Mouse (Mus musculus) limb, embryonic 13.5 days (tissue): ENCODE data around the gene 9430015G10Rik. TPM values are rescaled to one million over a fixed set of nuclear protein-coding genes. Genes with fewer than 3 reads are reported as not detected.

ENCODE experiments used
- ATAC-seq: fragments of 200-750 bp; cut with Nextera tagmentation; 2 replicates; pipeline ENCODE4 v1.8.0; 2017; ENCODE audit warnings: low read depth, moderate number of reproducible peaks, moderate TSS enrichment; ENCODE audit not compliant: low FRiP score
- H3K27ac ChIP-seq: fragments of 300-500 bp; sonication (generic); 2 replicates; pipeline ENCODE4 v1.5.1; 2015; ENCODE audit warnings: inconsistent platforms, mild to moderate bottlenecking, moderate library complexity
- H3K27me3 ChIP-seq: fragments of 300-500 bp; sonication (generic); 2 replicates; pipeline ENCODE4 v1.6.1; 2015; ENCODE audit warnings: mild to moderate bottlenecking, inconsistent platforms
- H3K36me3 ChIP-seq: fragments of 300-500 bp; sonication (generic); 2 replicates; pipeline ENCODE4 v1.6.1; 2015; ENCODE audit warnings: inconsistent platforms, mild to moderate bottlenecking, moderate library complexity
- H3K4me1 ChIP-seq: fragments of 300-500 bp; sonication (generic); 2 replicates; pipeline ENCODE4 v1.6.1; 2015; ENCODE audit warnings: inconsistent platforms
- H3K4me2 ChIP-seq: fragments of 300-500 bp; sonication (generic); replicated peaks from 2 replicates; pipeline ENCODE4 v1.6.1; 2015; ENCODE audit warnings: inconsistent platforms, mild to moderate bottlenecking, moderate library complexity
- H3K4me3 ChIP-seq: fragments of 300-500 bp; sonication (generic); 2 replicates; pipeline ENCODE4 v1.5.1; 2015; ENCODE audit warnings: moderate library complexity, mild to moderate bottlenecking, inconsistent platforms
- H3K9ac ChIP-seq: fragments of 300-500 bp; sonication (generic); 2 replicates; pipeline ENCODE4 v1.6.1; 2015; ENCODE audit warnings: mild to moderate bottlenecking, inconsistent platforms
- H3K9me3 ChIP-seq: fragments of 300-500 bp; sonication (generic); 2 replicates; pipeline ENCODE4 v1.6.1; 2016; ENCODE audit warnings: inconsistent platforms
- WGBS: fragments of 180-500 bp; shearing (Covaris S2); methylation state at CpG from one replicate; pipeline ENCODE4 v1.1.7; 2015; 5-methylcytosine and 5-hydroxymethylcytosine counted together
- polyA plus RNA-seq: library from polyadenylated mRNA; unstranded; fragments of >200 nt; fragmentation: Nextera tagmentation; extraction: Ambion mirVana; gene quantifications from 2 replicates; pipeline ENCODE4 v1.2.1, GENCODE M21; 2015

9430015G10Rik gene
- polyA plus RNA-seq, 1 experiment from 2014 or later, result 48.7 TPM

DNA sequence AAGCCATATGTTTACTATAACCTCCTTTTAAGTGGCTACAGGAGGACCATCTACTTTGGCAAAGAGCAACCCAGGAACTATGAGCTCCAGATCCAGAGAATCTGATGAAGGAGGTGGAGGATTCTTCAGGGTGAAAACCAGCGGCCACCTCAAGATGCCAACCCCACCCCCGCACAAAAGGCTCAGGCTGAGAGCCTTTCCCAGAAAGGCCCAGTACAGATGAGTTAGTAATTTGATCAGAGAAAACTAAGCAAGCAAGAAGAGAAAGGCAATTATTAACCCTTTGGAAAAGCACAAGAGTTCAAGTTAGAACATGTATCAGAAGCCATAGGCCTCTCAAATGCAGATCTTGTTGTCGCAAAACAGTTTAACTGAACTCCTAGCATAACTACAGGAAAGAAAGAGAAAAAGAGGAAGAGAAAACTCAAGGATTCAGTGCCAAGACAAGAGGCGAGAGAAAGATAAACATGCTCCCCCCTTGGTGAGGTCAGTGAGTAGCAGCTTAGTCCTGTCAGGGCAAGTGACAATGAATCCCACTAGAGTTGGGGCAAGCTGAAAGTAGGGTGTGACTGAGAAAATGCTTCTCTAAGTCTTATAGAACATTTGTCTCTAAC lies 27.1 kb upstream of the 9430015G10Rik start:
- Histone ChIP-seq H3K27ac (no peak overlapping the region), H3K4me2 (no peak overlapping the region), H3K4me3 (no peak overlapping the region), H3K4me1 (peaks cover 26% of the 10 kb centered on the region), H3K27me3 (peaks cover 9% of the 10 kb centered on the region), H3K36me3 (no peaks in the 10 kb centered on the region), H3K9me3 (no peaks in the 10 kb centered on the region), H3K9ac (no peak overlapping the region)
- no peak for ATAC-seq
- 65% methylated on average over 4 of the region's 4 CpGs for WGBS

DNA sequence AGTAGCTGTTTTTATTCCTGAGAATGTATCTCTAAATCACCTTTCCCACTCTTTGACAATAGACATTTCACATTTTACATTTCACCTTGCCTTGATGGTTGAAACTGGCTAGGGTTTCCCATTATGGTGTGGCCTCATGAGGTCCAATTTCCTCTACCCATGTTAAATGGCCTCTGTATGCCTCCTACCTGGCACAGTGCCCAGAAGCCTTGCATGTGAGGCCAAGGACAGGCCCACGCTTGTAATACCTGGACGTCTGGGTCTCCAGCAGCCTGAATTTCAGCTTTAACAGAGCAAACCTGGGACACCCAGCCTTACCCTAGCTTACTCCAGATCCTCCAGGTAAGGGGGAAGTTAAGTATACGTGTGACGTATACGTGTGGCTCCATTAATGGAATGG lies 26.4 kb upstream of the 9430015G10Rik start:
- WGBS, result 48% methylated on average over 5 of the region's 5 CpGs
- Histone ChIP-seq H3K4me2 (no peak overlapping the region), H3K27ac (no peak overlapping the region), H3K9me3 (no peaks in the 10 kb centered on the region), H3K36me3 (no peaks in the 10 kb centered on the region), H3K4me3 (no peak overlapping the region), H3K4me1 (peaks cover 20% of the 10 kb centered on the region), H3K27me3 (peaks cover 3% of the 10 kb centered on the region), H3K9ac (no peak overlapping the region)
- ATAC-seq, result no peak

DNA sequence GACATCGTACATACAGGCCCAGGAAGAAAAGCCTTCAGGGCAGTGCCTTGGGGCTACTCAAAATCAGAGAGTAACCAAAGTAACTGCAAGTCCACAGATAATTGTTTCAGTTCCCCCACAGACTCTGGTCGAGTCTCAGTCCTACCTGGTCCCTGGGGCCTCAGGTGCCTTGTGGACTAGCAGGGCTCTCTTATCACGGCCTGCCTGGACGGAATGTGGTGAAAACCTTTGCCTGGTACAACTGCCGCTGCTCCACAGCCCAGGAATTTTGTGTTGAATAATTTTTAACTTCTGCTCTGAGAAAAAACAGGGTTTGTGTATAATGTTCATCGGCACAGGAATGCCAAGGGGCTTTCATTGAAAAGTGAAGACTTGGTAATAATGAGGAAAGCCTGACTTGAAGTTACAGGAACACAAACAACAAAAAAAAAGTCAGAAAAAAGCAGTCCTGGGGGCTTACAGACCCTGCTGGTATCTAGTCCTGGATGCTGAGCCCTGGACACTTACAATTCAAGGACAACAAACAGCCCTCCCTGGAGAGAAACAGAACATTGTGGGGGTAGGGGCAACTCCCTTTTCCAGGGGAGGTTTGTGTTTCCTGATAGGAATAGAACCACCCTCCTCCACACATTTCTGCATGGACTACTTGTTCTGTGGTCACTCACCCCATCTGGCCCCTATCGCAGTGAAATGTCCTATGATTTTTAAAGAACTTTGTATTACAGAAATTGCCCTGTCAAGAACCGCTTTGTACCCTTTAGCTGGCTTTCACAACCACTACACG lies 25.5 kb upstream of the 9430015G10Rik start:
- Histone ChIP-seq H3K4me3 (no peak overlapping the region), H3K27ac (no peak overlapping the region), H3K9ac (no peak overlapping the region), H3K27me3 (no peaks in the 10 kb centered on the region; the same call in 1 of the 2 replicates), H3K4me1 (peaks cover 20% of the 10 kb centered on the region), H3K36me3 (no peaks in the 10 kb centered on the region), H3K9me3 (no peaks in the 10 kb centered on the region), H3K4me2 (no peak overlapping the region)
- no peak for ATAC-seq
- whole genome bisulfite sequencing, result 80% methylated on average over 9 of the region's 9 CpGs

DNA sequence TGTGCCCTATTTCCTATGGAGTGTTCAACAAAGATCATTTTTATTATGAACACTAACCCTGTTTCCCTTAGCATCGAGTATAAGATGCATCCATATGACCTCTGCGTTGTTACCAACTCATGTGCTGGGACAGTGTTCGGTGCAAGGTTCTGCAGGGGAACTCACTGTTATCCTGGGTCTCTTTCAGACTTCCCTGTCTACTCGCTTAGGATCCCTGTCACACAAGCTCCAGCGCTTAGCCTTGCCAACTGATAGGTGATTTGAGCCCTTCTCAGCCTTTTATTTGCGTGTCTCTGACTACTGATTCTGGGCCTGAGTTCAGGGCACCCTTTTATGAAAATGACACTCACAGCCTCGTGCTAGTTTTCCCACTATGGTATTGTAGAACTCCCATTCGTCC lies 24.5 kb upstream of the 9430015G10Rik start:
- WGBS, result 82% methylated on average over 8 of the region's 8 CpGs

DNA sequence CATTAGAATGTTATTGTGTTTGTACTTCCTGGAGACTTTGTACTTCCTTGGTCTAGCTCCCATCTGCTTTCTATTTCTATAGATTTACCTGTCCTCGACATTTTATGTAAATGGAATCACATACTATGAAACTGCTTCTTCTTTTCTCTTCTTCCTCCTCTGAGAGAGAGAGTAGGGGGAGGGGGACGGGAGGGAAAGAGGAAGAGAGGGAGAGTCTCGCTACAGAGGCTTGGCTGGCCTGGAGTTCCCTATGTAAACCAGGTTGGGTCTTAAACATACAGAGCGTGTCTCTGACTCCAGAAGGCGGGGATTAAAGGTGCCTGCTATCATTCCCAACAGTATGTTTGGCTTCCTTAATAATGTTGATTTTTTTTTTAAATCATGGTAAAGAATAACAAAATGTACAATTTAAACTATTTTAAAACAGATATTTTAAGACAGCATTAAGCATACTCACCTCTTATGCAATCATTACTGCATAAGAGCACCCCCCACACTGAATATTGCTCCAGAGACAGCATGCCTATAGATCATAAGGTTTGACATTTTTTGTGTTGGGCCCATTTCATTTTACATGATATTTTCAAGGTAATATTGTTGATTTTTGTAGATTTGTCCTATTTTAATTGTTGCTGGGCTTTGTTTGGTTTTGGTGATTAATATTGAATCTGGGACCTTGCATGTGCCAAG lies 22.2 kb upstream of the 9430015G10Rik start:
- H3K27ac ChIP-seq, result no peak overlapping the region
- no peak for ATAC-seq
- peaks cover 1% of the 10 kb centered on the region; the same call in 1 of the 2 replicates for H3K27me3 ChIP-seq
- WGBS, result 37% methylated on average over 5 of the region's 5 CpGs
- no peaks in the 10 kb centered on the region for H3K36me3 ChIP-seq
- peaks cover 16% of the 10 kb centered on the region for H3K4me1 ChIP-seq
- H3K9me3 ChIP-seq, result no peaks in the 10 kb centered on the region
- H3K9ac ChIP-seq, result no peak overlapping the region
- no peak overlapping the region for H3K4me3 ChIP-seq
- no peak overlapping the region for H3K4me2 ChIP-seq

More for the DNA sequence above, 24.5 kb upstream of the 9430015G10Rik start:
- H3K9me3 ChIP-seq, result no peaks in the 10 kb centered on the region
- H3K4me1 ChIP-seq, result peaks cover 20% of the 10 kb centered on the region
- no peaks in the 10 kb centered on the region for H3K36me3 ChIP-seq
- no peak overlapping the region for H3K27ac ChIP-seq
- ATAC-seq, result no peak
- H3K27me3 ChIP-seq, result no peaks in the 10 kb centered on the region; the same call in 1 of the 2 replicates
- H3K4me2 ChIP-seq, result no peak overlapping the region
- no peak overlapping the region for H3K4me3 ChIP-seq
- no peak overlapping the region for H3K9ac ChIP-seq

DNA sequence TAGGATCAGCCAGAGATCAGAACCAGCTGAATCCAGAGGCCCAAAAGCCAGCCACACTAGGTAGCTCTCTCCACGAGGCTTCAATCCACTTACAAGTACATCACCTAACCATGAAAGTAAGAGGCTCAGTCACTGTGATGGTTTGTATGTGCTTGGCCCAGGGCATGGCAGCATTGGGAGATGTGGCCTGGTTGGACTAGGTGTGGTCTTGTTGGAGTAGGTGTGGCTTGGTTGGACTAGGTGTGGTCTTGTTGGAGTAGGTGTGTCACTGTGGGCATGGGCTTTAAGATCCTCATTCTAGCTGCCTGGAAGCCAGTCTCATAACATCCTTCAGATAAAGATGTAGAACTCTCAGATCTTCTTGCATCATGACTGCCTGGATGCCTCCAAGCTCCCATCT lies 18.5 kb upstream of the 9430015G10Rik start:
- H3K27me3 ChIP-seq, result peaks cover 2% of the 10 kb centered on the region; the same call in 1 of the 2 replicates
- H3K4me1 ChIP-seq, result no peaks in the 10 kb centered on the region
- H3K27ac ChIP-seq, result no peak overlapping the region
- no peak for ATAC-seq
- H3K36me3 ChIP-seq, result no peaks in the 10 kb centered on the region
- no peak overlapping the region for H3K9ac ChIP-seq
- H3K9me3 ChIP-seq, result no peaks in the 10 kb centered on the region
- H3K4me2 ChIP-seq, result no peak overlapping the region
- WGBS, result 79% methylated on average over 1 of the region's 1 CpGs
- no peak overlapping the region for H3K4me3 ChIP-seq

DNA sequence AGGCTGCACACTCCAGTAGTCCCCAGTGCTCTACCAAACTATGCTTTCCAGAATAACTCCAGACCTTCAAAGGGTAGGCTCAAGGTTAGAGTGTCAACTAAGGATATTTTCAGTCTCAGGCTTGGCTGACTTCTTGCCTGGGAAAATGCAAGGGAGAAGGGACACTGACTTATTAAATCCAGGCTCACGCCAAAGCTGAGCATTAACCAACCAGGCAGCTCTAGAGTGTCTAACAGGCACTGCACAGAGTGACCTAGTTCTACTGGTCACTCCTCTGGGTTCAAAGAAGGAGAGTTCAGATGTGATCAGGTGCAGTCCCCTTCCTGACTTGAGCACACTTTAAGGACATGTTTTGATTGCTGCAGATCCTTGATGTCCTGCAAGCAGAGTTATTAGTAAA lies 17.0 kb upstream of the 9430015G10Rik start:
- Histone ChIP-seq H3K27ac (no peak overlapping the region), H3K9ac (no peak overlapping the region), H3K4me1 (no peaks in the 10 kb centered on the region), H3K27me3 (peaks cover 2% of the 10 kb centered on the region; the same call in 1 of the 2 replicates), H3K36me3 (no peaks in the 10 kb centered on the region), H3K4me3 (no peak overlapping the region), H3K9me3 (no peaks in the 10 kb centered on the region), H3K4me2 (no peak overlapping the region)
- no peak for ATAC-seq
- WGBS, result 76% methylated on average over 1 of the region's 1 CpGs

DNA sequence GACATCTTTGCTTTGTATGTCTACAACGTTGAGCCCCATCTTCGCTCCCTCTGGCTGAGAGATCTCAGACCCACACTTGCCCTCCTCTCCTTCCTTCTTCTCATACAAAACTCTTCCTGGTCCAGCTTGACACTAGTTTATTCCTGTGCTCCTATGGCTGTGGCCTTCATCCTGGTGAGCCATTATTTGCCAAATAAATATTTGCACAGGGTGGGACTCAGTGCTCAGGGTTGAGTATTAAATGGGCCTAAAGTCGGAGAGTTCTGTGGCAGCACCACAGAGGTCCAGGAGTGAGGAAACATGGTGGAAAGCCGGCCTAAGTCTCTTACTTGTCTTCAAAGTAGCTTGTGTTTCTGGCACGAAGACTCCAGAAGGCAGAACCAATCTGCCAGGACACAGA lies 16.0 kb upstream of the 9430015G10Rik start:
- no peak overlapping the region for H3K4me2 ChIP-seq
- WGBS, result 84% methylated on average over 5 of the region's 5 CpGs
- H3K9me3 ChIP-seq, result no peaks in the 10 kb centered on the region
- no peak for ATAC-seq
- no peaks in the 10 kb centered on the region for H3K4me1 ChIP-seq
- no peak overlapping the region for H3K4me3 ChIP-seq
- no peak overlapping the region for H3K9ac ChIP-seq
- H3K27me3 ChIP-seq, result 0 out of 2 replicates have a peak, but pooled peaks cover 2% of the 10 kb centered on the region
- no peaks in the 10 kb centered on the region for H3K36me3 ChIP-seq
- H3K27ac ChIP-seq, result no peak overlapping the region

DNA sequence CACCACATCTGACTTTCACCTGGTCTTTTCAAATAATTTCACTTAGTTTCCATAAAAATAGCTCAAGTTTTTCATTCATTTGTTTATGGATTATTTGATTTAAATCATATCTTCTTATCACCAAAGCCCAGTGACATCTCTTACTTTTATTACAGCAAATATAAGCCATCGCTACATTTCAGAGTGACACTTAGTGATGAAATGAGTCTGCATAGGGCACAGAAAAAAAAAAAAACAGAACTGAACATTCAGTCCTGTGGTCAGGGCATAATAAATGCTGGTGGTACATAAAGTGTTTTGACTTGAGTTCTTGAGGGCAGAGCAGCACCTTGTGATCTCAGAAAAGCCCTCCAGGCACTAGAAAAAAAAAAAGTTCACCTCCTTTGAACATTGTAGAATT lies 13.6 kb upstream of the 9430015G10Rik start:
- no peaks in the 10 kb centered on the region for H3K9me3 ChIP-seq
- H3K36me3 ChIP-seq, result no peaks in the 10 kb centered on the region
- 95% methylated on average over 1 of the region's 1 CpGs for WGBS
- H3K27me3 ChIP-seq, result 0 out of 2 replicates have a peak, but pooled peaks cover 2% of the 10 kb centered on the region
- H3K4me1 ChIP-seq, result no peaks in the 10 kb centered on the region
- no peak overlapping the region for H3K9ac ChIP-seq
- H3K4me2 ChIP-seq, result no peak overlapping the region
- no peak overlapping the region for H3K27ac ChIP-seq
- ATAC-seq, result no peak
- no peak overlapping the region for H3K4me3 ChIP-seq

DNA sequence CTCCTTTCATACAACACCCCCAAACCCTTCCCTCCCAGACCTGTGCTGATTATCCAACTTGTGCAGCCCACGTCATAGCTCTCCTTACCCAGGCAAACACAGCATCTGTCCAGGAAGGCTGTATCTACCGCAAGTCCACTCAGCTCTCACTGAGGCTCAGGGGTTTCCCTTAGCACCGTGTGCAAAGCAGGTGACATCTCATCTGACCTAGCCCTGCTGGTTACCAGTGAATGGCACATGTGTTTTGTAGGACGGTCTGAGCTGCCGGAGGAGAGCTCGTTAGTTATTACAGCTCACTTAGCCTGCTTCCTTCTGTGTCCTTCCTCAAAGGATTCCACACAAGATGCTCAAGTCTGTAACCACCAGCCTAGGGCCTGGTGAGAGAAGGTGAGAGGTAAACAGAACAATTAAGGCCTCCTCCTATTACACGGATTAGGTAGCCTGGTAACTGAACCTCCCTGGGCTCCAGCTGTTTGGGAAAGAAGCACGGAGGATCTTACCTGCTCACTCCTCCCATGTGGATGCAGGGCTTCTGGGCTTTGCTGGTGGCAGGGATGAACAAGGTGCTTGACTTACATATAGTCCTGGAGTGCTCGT lies 11.9 kb upstream of the 9430015G10Rik start:
- Histone ChIP-seq H3K4me3 (no peak overlapping the region), H3K27me3 (no peaks in the 10 kb centered on the region), H3K4me1 (no peaks in the 10 kb centered on the region), H3K36me3 (no peaks in the 10 kb centered on the region), H3K9me3 (no peaks in the 10 kb centered on the region), H3K27ac (no peak overlapping the region), H3K9ac (no peak overlapping the region), H3K4me2 (no peak overlapping the region)
- WGBS, result 38% methylated on average over 9 of the region's 9 CpGs
- no peak for ATAC-seq

DNA sequence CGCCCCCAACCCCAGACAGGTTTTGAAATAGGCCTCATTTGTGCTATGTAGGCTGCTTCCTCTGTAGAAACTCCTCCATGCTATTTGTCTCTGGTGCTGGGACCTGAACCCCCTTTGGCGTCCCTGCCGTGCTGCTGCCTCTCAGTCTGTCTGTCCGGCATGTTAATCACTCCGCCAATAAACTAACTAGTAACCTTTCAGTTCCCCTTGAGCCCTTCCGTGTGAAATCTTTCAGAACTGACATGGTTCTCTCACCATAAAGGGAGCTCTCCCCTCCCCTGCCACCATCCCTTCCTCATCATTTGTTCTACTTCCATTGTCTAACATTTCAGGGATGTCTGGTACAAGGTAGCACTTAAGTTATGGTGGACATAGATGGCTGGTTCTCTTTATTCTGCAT lies 10.4 kb upstream of the 9430015G10Rik start:
- Histone ChIP-seq H3K36me3 (no peaks in the 10 kb centered on the region), H3K9me3 (no peaks in the 10 kb centered on the region), H3K4me2 (no peak overlapping the region), H3K4me1 (no peaks in the 10 kb centered on the region), H3K27me3 (no peaks in the 10 kb centered on the region), H3K27ac (no peak overlapping the region), H3K9ac (no peak overlapping the region), H3K4me3 (no peak overlapping the region)
- ATAC-seq, result no peak
- 62% methylated on average over 6 of the region's 6 CpGs for WGBS

DNA sequence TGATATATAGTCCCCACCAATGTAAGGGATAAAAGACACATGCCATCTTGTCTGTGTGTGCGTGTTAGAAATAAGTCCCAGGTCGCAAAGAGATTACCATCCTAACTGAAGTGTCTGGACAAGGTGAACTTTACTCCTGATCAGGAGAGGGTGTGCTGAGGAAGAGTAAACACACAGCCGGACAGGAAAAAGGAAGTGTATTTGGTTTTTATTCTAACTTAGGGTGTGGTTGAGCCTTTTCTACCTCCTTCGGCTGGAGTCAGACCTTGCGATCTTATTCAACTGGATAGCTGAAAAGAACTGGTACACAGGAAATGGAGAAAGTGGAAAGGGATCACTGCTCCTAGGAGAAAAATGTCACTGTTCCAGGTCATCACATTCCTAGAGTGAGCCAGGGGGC lies 9.3 kb upstream of the 9430015G10Rik start:
- Histone ChIP-seq H3K9ac (no peak overlapping the region), H3K4me3 (no peak overlapping the region), H3K36me3 (no peaks in the 10 kb centered on the region), H3K27ac (no peak overlapping the region), H3K9me3 (no peaks in the 10 kb centered on the region), H3K4me2 (no peak overlapping the region), H3K4me1 (no peaks in the 10 kb centered on the region), H3K27me3 (no peaks in the 10 kb centered on the region)
- ATAC-seq, result no peak
- 86% methylated on average over 5 of the region's 5 CpGs for WGBS
